Mouse (Mus musculus) liver, embryonic 14.5 days (tissue): ENCODE measurements around the gene Cyp2u1.

Experiments
- CTCF ChIP-seq: IDR thresholded peaks from 2 replicates; pipeline ENCODE4 v1.5.1; 2016; ENCODE audit warnings: antibody characterized with exemption, low read depth, control low read depth
- EP300 ChIP-seq: IDR thresholded peaks from 2 replicates; pipeline ENCODE4 v1.6.1; 2016; ENCODE audit warnings: antibody characterized with exemption, low read depth

GRCm38 (mm10) chr3:131250283-131250682 is 52.7 kb downstream of the Cyp2u1 start:
- TF ChIP-seq CTCF: no peak
- TF ChIP-seq EP300: no peak
